Mouse (Mus musculus) embryo, embryonic 9.5 days (tissue): Measurements from ENCODE around the gene Ihh.

Experiments used
- DNase-seq: peaks from one replicate; pipeline ENCODE4 v3.0.0-alpha.2; 2017; ENCODE audit errors: extremely low spot score

The Ihh gene

DNA sequence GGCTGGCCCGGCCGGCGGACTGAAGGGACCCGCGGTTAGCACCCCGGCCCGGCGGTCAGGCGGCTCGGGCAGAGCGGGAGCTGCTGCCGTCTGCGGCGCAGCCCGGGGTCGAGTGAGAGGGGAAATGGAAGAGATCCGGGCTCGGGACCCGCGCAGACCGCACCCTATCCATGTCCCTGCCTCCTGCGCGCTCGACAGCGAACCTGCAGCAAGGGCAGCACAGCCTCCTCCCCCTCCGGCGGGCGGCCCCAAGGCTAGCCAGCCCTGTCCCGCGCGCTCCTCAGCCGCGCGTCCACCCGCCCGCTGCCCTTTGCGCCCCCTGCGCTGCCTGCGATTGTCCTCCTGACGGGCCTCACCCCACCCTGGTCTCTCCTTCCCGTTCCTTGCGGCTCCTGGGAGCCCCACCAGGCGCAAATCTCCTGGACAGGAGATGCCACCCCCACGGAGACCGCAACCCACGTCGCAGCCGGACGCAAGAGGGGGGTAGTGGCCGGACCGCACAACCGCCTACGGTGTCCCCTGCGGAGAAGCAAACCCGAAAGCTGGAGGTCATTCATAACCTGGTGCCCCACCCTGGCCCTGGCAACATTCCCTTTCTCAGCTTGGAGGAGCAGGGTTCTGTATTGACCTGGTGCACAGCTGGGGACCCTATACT, at the start of gene Ihh:
TSS of gene Ihh (minus strand) at position 117 of the 655 bp plus-strand sequence.
- peak; percentile 14 for DNase-seq

GRCm38 (mm10) chr1:75001183-75001582, 49.7 kb upstream of the Ihh start:
- no peak for DNase-seq

DNA sequence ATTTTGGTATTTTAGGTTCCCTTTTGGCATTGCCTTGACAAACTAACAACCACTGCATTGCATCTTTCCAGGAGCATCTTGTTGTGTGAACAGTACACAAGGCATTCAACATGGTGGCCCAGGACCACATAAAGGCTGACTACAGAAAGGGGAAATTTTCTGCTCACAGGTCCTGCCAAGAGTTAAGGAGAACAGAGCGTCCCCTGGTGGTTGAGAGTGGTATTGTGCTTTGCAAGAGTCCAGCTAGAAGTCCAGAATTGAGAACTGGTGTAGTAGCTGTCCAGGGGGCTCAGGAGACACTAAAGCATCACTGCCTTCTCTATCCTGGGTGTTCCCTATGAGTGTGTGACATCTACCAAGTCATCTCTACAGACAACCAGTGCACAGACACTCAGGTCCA, 49.0 kb upstream of the Ihh start:
- peak; percentile 47 for DNase-seq

GRCm38 (mm10) chr1:74999173-74999572, 47.7 kb upstream of the Ihh start:
- no peak for DNase-seq

DNA sequence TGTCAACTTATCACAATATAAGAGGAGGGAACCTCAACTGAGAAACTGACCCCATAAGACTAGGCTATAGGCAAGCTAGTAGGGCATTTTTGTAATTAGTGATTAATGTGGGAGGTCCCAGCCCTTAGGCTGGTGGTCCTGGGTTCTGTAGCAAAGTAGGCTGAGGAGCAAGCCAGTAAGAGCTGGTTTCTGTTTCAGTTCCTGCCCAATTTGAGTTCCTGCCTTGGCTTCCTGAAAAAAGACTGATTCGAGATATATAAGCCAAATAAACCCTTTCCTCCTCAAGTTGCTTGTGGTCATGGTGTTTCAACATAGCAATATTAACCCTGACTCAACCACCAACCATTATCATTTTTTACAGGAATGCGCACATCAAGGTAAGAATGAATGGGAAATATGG, 45.8 kb upstream of the Ihh start:
- no peak for DNase-seq

GRCm38 (mm10) chr1:74977001-74977400, 25.5 kb upstream of the Ihh start:
- no peak for DNase-seq

DNA sequence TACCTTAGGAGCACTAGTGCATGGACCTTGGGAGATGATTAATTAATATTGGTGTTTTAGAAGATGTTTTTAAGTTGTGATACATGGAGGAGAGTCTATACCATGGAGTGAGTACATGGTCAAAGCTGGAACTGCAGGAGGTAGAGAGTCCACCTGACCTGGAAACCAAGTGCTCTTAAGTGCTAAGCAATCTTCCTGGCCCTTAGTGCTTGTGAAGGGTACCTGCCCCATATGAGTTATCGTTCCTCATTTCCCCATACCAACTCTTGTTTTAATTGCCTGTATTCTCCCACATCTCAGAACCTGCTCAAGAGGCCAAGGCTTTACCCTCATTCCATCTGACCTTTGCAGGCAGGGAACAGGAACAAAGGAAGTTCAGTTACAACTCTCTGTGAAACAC, 24.5 kb upstream of the Ihh start:
- DNase-seq, result no peak

DNA sequence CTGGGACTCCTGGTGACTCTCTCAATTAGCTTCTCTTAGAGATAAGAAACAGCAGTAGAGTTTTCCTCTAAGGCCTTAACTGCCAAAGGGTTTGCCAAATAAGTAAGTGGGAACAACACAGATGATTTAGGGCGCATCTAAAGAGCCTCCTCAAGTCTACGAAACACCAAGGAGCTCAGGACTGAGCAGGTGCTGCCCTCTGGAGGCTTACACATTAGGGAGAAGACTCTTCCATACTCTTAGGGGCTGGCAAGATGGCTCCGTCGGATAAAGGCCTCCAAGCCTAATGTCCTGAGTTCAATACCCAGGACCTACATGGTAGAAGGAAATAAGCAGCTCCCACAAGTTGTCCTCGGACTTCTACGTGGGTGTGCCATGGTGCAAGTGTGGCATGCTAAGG, 22.1 kb upstream of the Ihh start:
- no peak for DNase-seq

DNA sequence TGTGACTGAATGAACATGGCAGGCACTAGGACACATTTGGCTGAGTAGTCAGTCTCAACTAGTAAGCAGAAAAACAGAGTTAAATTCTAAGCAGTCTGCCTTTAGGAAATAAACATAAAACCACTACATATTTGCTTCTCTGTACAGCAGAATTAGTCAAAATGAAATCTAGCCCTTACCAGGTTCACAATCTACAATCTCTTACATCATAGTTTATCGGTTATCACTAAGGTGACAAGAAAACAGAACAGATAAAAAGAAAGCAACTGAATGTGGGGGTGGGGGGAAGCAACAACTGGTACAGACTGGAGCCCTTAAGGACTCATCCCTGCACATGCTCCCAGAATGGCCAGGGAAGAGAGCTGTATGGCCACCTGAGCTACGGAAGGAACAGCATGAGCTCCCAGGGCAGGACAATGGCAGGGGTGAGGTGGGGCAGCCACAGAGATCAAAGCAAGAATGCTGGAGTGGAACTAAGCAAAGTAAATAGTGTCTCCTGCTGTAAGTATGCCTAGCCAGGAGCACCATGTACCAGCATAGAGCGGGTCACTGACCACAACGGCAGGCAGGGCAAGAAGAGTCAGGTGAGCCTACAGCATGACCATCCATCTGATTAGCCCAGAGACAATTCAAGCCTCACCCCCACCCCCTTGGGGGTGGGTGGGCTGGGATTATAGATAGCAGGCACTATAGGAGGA, 20.0 kb upstream of the Ihh start:
- no peak for DNase-seq

DNA sequence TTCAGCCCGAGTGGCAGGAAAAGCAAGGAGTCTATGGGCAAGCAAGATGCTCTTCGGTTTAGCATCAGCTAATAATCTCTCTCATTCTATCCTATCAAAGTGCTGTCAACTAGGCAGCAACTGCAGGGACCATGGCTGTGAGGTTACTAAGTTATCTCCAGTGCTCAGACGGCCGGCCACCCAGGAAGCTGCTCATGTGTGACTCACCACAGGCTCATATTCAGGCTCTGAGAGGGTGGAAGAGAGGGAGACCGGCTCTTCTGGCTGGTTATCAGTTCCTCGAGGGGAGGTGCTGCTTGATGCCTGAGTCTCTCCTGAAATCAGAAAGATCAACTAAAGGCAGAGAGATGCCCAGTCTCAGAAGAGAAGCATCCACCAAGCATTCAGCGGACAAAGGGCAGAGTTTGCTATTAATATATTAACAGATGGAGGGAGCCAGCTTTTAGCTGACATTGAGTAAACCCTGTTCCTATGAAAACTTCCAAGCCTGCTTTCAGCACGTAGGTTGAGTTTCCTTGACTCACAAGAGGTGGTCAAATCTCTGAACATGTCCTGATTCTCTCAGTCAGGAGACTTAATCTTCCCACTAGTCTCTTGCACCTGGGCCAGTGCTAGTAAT, 16.6 kb upstream of the Ihh start:
- no peak for DNase-seq

DNA sequence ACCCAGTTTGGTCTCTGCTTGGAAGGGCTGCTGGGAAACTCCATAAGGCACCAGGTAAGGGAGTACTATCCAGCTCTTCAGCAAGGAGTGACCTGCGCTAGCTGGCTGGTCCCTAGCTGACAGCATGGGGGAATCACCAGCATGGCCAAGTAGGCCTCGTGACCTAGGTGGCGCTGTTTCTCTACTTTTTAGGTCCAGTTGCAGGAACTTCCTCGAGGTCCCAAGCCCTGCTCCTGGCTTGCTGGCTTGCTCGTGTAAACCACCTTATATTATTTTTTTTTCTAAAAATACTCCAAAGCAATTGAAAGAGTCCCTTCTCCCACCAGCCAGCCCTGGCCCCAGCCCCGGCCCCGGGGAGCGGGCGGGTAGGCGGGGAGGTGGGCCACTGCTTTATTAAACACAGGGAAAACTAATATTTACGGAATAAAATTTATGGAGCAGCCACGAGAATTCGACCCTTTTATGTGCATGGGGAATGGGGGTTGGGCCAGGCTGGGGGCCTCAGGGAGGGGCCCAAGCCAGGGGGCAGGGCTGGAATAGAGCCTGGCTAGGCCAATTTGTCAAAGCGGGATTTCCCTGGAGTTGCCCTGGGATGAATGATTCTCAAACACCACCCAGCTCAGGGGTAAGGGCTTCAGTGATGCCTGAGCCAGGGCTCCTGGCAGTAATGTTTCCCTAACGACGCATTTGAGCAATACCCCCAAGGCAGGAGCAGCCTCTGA, 13.2 kb upstream of the Ihh start:
- DNase-seq, result peak; percentile 77

DNA sequence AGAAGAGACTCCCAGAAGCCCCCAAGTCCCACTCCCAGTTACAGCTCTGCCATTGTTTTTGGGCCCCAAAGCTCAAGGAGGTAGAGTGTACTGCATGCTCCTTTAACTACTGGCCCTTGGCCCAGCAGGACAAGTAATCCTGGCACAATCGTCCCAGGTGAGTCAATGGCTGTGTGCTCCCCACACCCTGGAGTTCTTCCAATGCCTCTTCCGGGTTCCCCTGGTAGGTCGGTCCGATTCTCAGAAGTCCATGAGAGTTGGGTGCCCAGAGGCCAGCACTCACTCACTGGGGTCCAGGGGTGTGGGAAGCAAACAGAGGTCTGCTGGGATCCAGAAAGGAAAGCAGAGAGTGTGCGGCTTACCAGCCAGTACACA, 11.4 kb upstream of the Ihh start:
- DNase-seq, result no peak

DNA sequence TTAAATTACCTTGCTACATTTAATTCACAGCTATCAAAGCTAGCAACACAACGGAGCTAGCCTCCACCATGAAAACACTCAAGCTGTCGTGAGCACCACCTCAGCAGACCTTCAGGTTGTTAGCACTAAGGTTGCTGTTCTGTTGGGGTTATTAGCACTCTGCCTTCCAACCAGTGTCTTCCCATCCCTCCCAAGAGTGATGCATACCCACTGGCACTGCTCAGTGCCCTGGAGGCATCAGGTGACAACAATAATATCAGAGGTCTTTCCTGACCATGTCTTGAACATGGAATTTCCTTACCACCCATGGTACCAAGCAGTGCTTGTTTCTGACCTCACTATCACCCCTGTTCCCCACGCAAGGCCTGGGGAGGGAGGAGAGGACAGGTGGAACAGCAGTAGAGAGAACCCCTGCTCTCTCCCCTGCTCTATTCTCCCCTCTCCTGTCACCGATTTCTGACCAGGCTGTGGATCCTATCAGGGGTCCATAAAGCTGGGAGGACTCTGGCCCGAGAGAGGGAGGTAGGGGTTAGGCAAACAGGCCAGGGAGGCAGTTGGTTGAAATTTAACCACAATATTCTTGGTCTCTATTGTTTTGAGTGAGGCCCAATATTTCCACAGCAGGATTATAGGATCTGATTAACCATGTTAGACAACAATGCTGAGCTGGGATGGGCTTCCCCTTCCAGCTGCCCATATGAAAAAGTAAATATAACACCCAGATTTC, 10.8 kb upstream of the Ihh start:
- DNase-seq, result no peak

GRCm38 (mm10) chr1:74961722-74962121, 10.2 kb upstream of the Ihh start:
- no peak for DNase-seq

GRCm38 (mm10) chr1:74960059-74960458, 8.6 kb upstream of the Ihh start:
- no peak for DNase-seq

- DNase-seq, result peak; percentile 35
These were observed 639 bp downstream of the Ihh start for GRCm38 (mm10) chr1:74950576-74951490.

- no peak for DNase-seq
These were observed 1.4 kb downstream of the Ihh start for GRCm38 (mm10) chr1:74950066-74950465.

GRCm38 (mm10) chr1:74949666-74950050, 1.8 kb downstream of the Ihh start:
- DNase-seq, result no peak

GRCm38 (mm10) chr1:74948784-74949665, 2.4 kb downstream of the Ihh start:
- peak; percentile 72 for DNase-seq
